In the genomic region with DNA sequence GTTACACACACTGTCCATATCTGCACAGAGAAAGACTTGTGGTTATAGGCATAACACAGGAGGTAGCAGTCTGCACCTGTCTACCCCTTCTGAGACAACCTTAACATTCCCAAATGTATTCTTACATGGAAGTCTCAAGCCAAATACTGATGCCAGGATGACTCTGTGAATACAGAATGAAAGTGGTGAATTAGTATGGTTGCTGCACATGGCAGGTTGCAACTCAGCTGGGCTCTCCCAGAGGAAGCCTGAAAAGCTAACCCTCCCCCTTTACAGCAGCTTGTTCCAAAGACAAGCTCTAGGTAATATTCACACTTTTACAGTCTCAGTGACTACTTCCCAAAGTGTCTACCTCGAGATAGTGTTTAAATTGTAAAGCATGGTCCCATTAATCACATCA, we compare ENCODE assay signal across 20 mouse cellular contexts.
A peak's percentile ranks its signal among the peaks of the same experiment; 100 is the strongest.
DNase-seq lines count a peak whose midpoint lies in the region; ATAC-seq and TF ChIP-seq lines count a peak whose summit lies in the region.
"Had no signal": no experiment of that assay in that cellular context is flagged by ENCODE, and none has a peak within 500 bp of the region (broad histone marks: within the 10 kb centered on the region; RNA-seq: fewer than 3 reads in every experiment).

No protein-coding gene starts in this region.

- TF ChIP-seq CTCF in midbrain, postnatal 0 days (IDR thresholded peaks at IDR 0.05): no peak

- H3K27me3 ChIP-seq in midbrain, postnatal 0 days (ENCODE audit: insufficient read depth, low read length): no peaks in the 10 kb centered on the region
- no peaks in the 10 kb centered on the region for H3K27me3 ChIP-seq in midbrain, embryonic 11.5 days (ENCODE audit: control insufficient read depth, insufficient read depth, low read length)
- no peaks in the 10 kb centered on the region for H3K27me3 ChIP-seq in forebrain, embryonic 12.5 days
- H3K27me3 ChIP-seq: heart, embryonic 13.5 days had no signal

- no peak overlapping the region for H3K4me3 ChIP-seq in midbrain, postnatal 0 days (ENCODE audit: low read depth, low read length)
- no peak overlapping the region for H3K4me3 ChIP-seq in midbrain, embryonic 11.5 days (ENCODE audit: low read depth, low read length)
- H3K4me3 ChIP-seq in forebrain, embryonic 12.5 days (replicated peaks): no peak overlapping the region
- H3K4me3 ChIP-seq: embryonic facial prominence, embryonic 10.5 days; heart, embryonic 13.5 days had no signal

- H3K4me1 ChIP-seq in midbrain, postnatal 0 days (ENCODE audit: insufficient read depth, low read length): no peaks in the 10 kb centered on the region
- H3K4me1 ChIP-seq in midbrain, embryonic 11.5 days (ENCODE audit: control insufficient read depth, insufficient read depth, low read length): no peaks in the 10 kb centered on the region
- no peaks in the 10 kb centered on the region for H3K4me1 ChIP-seq in forebrain, embryonic 12.5 days
- H3K4me1 ChIP-seq: embryonic facial prominence, embryonic 10.5 days; heart, embryonic 13.5 days had no signal

- 40% methylated on average over 1 of the region's 1 CpGs for WGBS in midbrain, postnatal 0 days
- 48% methylated on average over 1 of the region's 1 CpGs for WGBS in midbrain, embryonic 11.5 days
- 42% methylated on average over 1 of the region's 1 CpGs for WGBS in forebrain, embryonic 12.5 days

- peak; percentile 92 for ATAC-seq in cerebellum, adult (ENCODE audit: insufficient number of reproducible peaks, low FRiP score, low TSS enrichment)
- no peak for ATAC-seq in midbrain, postnatal 0 days (ENCODE audit: low FRiP score)
- no peak for ATAC-seq in midbrain, embryonic 11.5 days (ENCODE audit: low FRiP score)
- ATAC-seq in forebrain, embryonic 12.5 days (ENCODE audit: low FRiP score): no peak
- ATAC-seq: CD4-positive, CD25-positive, alpha-beta regulatory T cell, adult 4 months; forebrain, embryonic 14.5 days; intestine, postnatal 0 days had no signal

- no peak overlapping the region for H3K9ac ChIP-seq in midbrain, postnatal 0 days (replicated peaks; ENCODE audit: low read length, poor library complexity, severe bottlenecking)
- H3K9ac ChIP-seq in midbrain, embryonic 11.5 days (ENCODE audit: low read length): no peak overlapping the region
- H3K9ac ChIP-seq in forebrain, embryonic 12.5 days: no peak overlapping the region
- H3K9ac ChIP-seq: heart, embryonic 13.5 days had no signal

- DNase-seq in cerebellum, adult 8-10 months: no peak
- peak; percentile 38 for DNase-seq in midbrain, postnatal 0 days (ENCODE audit: low spot score)
- no peak for DNase-seq in midbrain, embryonic 11.5 days (ENCODE audit: low spot score, missing footprints)
- DNase-seq in cerebellum, postnatal 10 days: peak; percentile 74 to 79
- DNase-seq in spleen, postnatal 10 days (ENCODE audit: low spot score in 2 of 2): no peak
- DNase-seq in layer of hippocampus, adult 9-10 months (ENCODE audit: low spot score): no peak
- DNase-seq: adrenal gland, adult 8-10 months; adrenal gland, postnatal 36 days; B cell, adult 2 months; gastrocnemius, postnatal 36 days; heart, adult 11 months; heart, postnatal 36 days had no signal

- no peaks in the 10 kb centered on the region for H3K36me3 ChIP-seq in midbrain, postnatal 0 days (ENCODE audit: insufficient read depth, low read length)
- H3K36me3 ChIP-seq in midbrain, embryonic 11.5 days (ENCODE audit: control insufficient read depth, insufficient read depth, low read length): no peaks in the 10 kb centered on the region
- H3K36me3 ChIP-seq in forebrain, embryonic 12.5 days (replicated peaks): no peaks in the 10 kb centered on the region
- H3K36me3 ChIP-seq: embryonic facial prominence, embryonic 10.5 days; G1E; heart, embryonic 13.5 days had no signal

- no peak overlapping the region for H3K27ac ChIP-seq in midbrain, postnatal 0 days (ENCODE audit: low read depth, low read length)
- no peak overlapping the region for H3K27ac ChIP-seq in midbrain, embryonic 11.5 days (ENCODE audit: low read depth, low read length)
- no peak overlapping the region for H3K27ac ChIP-seq in forebrain, embryonic 12.5 days
- H3K27ac ChIP-seq: embryonic facial prominence, embryonic 10.5 days; heart, embryonic 13.5 days had no signal

- H3K9me3 ChIP-seq in midbrain, postnatal 0 days (ENCODE audit: low read length): no peaks in the 10 kb centered on the region
- no peaks in the 10 kb centered on the region for H3K9me3 ChIP-seq in midbrain, embryonic 11.5 days (ENCODE audit: control insufficient read depth, low read length)
- H3K9me3 ChIP-seq in forebrain, embryonic 12.5 days: no peaks in the 10 kb centered on the region
- H3K9me3 ChIP-seq: embryonic facial prominence, embryonic 10.5 days; G1E; heart, embryonic 13.5 days had no signal

- H3K4me2 ChIP-seq in midbrain, postnatal 0 days (ENCODE audit: low read depth, low read length, poor library complexity, severe bottlenecking): no peak overlapping the region
- H3K4me2 ChIP-seq in midbrain, embryonic 11.5 days: no peak overlapping the region
- H3K4me2 ChIP-seq in forebrain, embryonic 12.5 days: no peak overlapping the region
- H3K4me2 ChIP-seq: heart, embryonic 13.5 days had no signal

Comparison
In these comparisons a context has a peak if more than half of its experiments do, and no peak if none do; other contexts are left out.
1. DNase-seq: peak in midbrain, postnatal 0 days (single experiment) and cerebellum, postnatal 10 days (2 of 2); none in cerebellum, adult 8-10 months (single experiment), midbrain, embryonic 11.5 days (single experiment), spleen, postnatal 10 days (0 of 2) and layer of hippocampus, adult 9-10 months (single experiment).